In genomic region chr7:27793865-27794264, GRCm38 (mm10) we compare ENCODE assay signal across 6 mouse cellular contexts. TPM values are rescaled to one million over a fixed set of nuclear protein-coding genes. Genes with fewer than 3 reads are reported as not detected.
DNase-seq lines count a peak whose midpoint lies in the region; ATAC-seq and TF ChIP-seq lines count a peak whose summit lies in the region.
"Not testable (repeated sequence)": the region's sequence is repeated elsewhere in the genome, so short reads cannot be mapped to it uniquely, and the experiment has no call there.

No protein-coding gene starts in this region.

- H3K27me3 ChIP-seq in forebrain, embryonic 11.5 days (ENCODE audit: control insufficient read depth, insufficient read depth, low read length); forebrain, embryonic 13.5 days; hindbrain, embryonic 10.5 days (ENCODE audit: insufficient read depth, poor library complexity, severe bottlenecking); lung, embryonic 14.5 days (ENCODE audit: insufficient read depth, low read length); lung, embryonic 16.5 days (ENCODE audit: control insufficient read depth, insufficient read depth, low read depth, low read length): not testable (repeated sequence)

- H3K4me1 ChIP-seq in forebrain, embryonic 11.5 days (replicated peaks; ENCODE audit: control insufficient read depth, insufficient read depth, low read length); lung, embryonic 14.5 days (ENCODE audit: insufficient read depth); lung, embryonic 16.5 days (replicated peaks; ENCODE audit: control insufficient read depth, insufficient read depth, low read length): not testable (repeated sequence)
- H3K4me1 ChIP-seq in forebrain, embryonic 13.5 days, result peaks cover 19% of the 10 kb centered on the region
- H3K4me1 ChIP-seq in hindbrain, embryonic 10.5 days (replicated peaks), result peaks cover 34% of the 10 kb centered on the region

- peak; percentile 32 for DNase-seq in fibroblast of lung, adult 2 months (ENCODE audit: low read depth)
- not testable (repeated sequence) for DNase-seq in forebrain, embryonic 11.5 days (ENCODE audit: low spot score); hindbrain, embryonic 10.5 days (ENCODE audit: low spot score); lung, embryonic 14.5 days

- not testable (repeated sequence) for H3K9me3 ChIP-seq in forebrain, embryonic 11.5 days (ENCODE audit: control insufficient read depth, low read length); forebrain, embryonic 13.5 days (replicated peaks); lung, embryonic 14.5 days (ENCODE audit: low read depth, low read length); lung, embryonic 16.5 days (ENCODE audit: control insufficient read depth, low read length)
- peaks cover 23% of the 10 kb centered on the region for H3K9me3 ChIP-seq in hindbrain, embryonic 10.5 days

- 56% methylated on average over 3 of the region's 3 CpGs for WGBS in forebrain, embryonic 11.5 days
- WGBS in forebrain, embryonic 13.5 days, result 36% methylated on average over 3 of the region's 3 CpGs
- WGBS in hindbrain, embryonic 10.5 days, result 81% methylated on average over 3 of the region's 3 CpGs
- 34% methylated on average over 3 of the region's 3 CpGs for WGBS in lung, embryonic 14.5 days
- WGBS in lung, embryonic 16.5 days, result 49% methylated on average over 2 of the region's 3 CpGs

- H3K4me2 ChIP-seq in forebrain, embryonic 11.5 days (ENCODE audit: low read depth, low read length, severe bottlenecking); forebrain, embryonic 13.5 days; lung, embryonic 14.5 days; lung, embryonic 16.5 days (ENCODE audit: low read depth, low read length): not testable (repeated sequence)

- not testable (repeated sequence) for H3K9ac ChIP-seq in forebrain, embryonic 11.5 days (ENCODE audit: low read length); forebrain, embryonic 13.5 days; lung, embryonic 14.5 days; lung, embryonic 16.5 days (ENCODE audit: low read length)

- H3K27ac ChIP-seq in forebrain, embryonic 11.5 days (ENCODE audit: low read depth, low read length), result peak overlapping the region; percentile 70
- H3K27ac ChIP-seq in forebrain, embryonic 13.5 days, result peak overlapping the region; percentile 48
- peak overlapping the region; percentile 70; the same call in 1 of the 2 replicates for H3K27ac ChIP-seq in hindbrain, embryonic 10.5 days
- H3K27ac ChIP-seq in lung, embryonic 14.5 days (ENCODE audit: low read depth), result peak overlapping the region; percentile 84
- H3K27ac ChIP-seq in lung, embryonic 16.5 days (ENCODE audit: low read length), result peak overlapping the region; percentile 78

- not testable (repeated sequence) for H3K4me3 ChIP-seq in forebrain, embryonic 11.5 days (ENCODE audit: low read depth, low read length); forebrain, embryonic 13.5 days; hindbrain, embryonic 10.5 days; lung, embryonic 14.5 days (ENCODE audit: low read depth, low read length); lung, embryonic 16.5 days (ENCODE audit: low read length)

- ATAC-seq in forebrain, embryonic 11.5 days (replicated peaks; ENCODE audit: low FRiP score); forebrain, embryonic 13.5 days; lung, embryonic 14.5 days (ENCODE audit: insufficient read depth): not testable (repeated sequence)
- ATAC-seq in lung, embryonic 16.5 days (ENCODE audit: low read depth), result peak; percentile 57

- not testable (repeated sequence) for H3K36me3 ChIP-seq in forebrain, embryonic 11.5 days (ENCODE audit: control insufficient read depth, insufficient read depth, low read length); forebrain, embryonic 13.5 days (ENCODE audit: poor library complexity, severe bottlenecking); hindbrain, embryonic 10.5 days; lung, embryonic 14.5 days (ENCODE audit: insufficient read depth); lung, embryonic 16.5 days (ENCODE audit: control insufficient read depth, insufficient read depth, low read length)

- not testable (repeated sequence) for TF ChIP-seq CTCF in lung, embryonic 14.5 days (IDR thresholded peaks at IDR 0.05; ENCODE audit: low read depth)

RNA-seq across cellular contexts. Expression of gene Zfp626, which starts 13.1 kb away (rescaled TPM):
- 3.1 and 3.3 TPM in 2 replicates for polyA plus RNA-seq in forebrain, embryonic 11.5 days (2014; fragmentation: Nextera tagmentation; extraction: Ambion mirVana)
- polyA plus RNA-seq in forebrain, embryonic 13.5 days (2015; fragmentation: Nextera tagmentation; extraction: Ambion mirVana), result 2.9 and 3.2 TPM in 2 replicates
- 1.9 and 2.0 TPM in 2 replicates for polyA plus RNA-seq in hindbrain, embryonic 10.5 days (2016; fragmentation: Nextera tagmentation; extraction: Ambion mirVana)
- polyA plus RNA-seq in lung, embryonic 14.5 days (2014; fragmentation: Nextera tagmentation; extraction: Ambion mirVana), result 1.9 and 2.1 TPM in 2 replicates
- polyA plus RNA-seq in lung, embryonic 16.5 days (2015; fragmentation: Nextera tagmentation; extraction: Ambion mirVana), result 2.3 and 2.4 TPM in 2 replicates

RNA-seq across cellular contexts. Expression of gene Zfp59, which starts 44.5 kb away (rescaled TPM):
- 12.8 and 13.9 TPM in 2 replicates for polyA plus RNA-seq in forebrain, embryonic 11.5 days (2014; fragmentation: Nextera tagmentation; extraction: Ambion mirVana)
- polyA plus RNA-seq in forebrain, embryonic 13.5 days (2015; fragmentation: Nextera tagmentation; extraction: Ambion mirVana), result 10.1 and 11.1 TPM in 2 replicates
- 9.0 and 11.0 TPM in 2 replicates for polyA plus RNA-seq in hindbrain, embryonic 10.5 days (2016; fragmentation: Nextera tagmentation; extraction: Ambion mirVana)
- 9.9 and 10.2 TPM in 2 replicates for polyA plus RNA-seq in lung, embryonic 14.5 days (2014; fragmentation: Nextera tagmentation; extraction: Ambion mirVana)
- 8.4 TPM in 2 replicates for polyA plus RNA-seq in lung, embryonic 16.5 days (2015; fragmentation: Nextera tagmentation; extraction: Ambion mirVana)
